Mouse (Mus musculus) cerebral cortex, adult 2 months (tissue): ENCODE data around the gene Was.

ENCODE experiments used
- WGBS: fragments of 180-500 bp; shearing (Covaris S2); methylation state at CpG from one replicate; pipeline ENCODE4 v1.1.7; 2018; 5-methylcytosine and 5-hydroxymethylcytosine counted together

Was gene

GRCm38 (mm10) chrX:8090346-8090953 lies at the start of gene Was:
Gene Was (minus strand): TSS chrX:8090498.
- 79% methylated on average over 12 of the region's 14 CpGs for WGBS

GRCm38 (mm10) chrX:8139480-8139879 lies 49.2 kb upstream of the Was start:
- 55% methylated on average over 1 of the region's 1 CpGs for WGBS

- 38% methylated on average over 2 of the region's 2 CpGs for WGBS
These were observed 45.6 kb upstream of the Was start for GRCm38 (mm10) chrX:8135886-8136285.

GRCm38 (mm10) chrX:8132017-8132976 lies 42.0 kb upstream of the Was start, which contains the start of gene Wdr13:
Gene Wdr13 (minus strand): TSS chrX:8132892.
- 5% methylated on average over 39 of the region's 40 CpGs for WGBS

- WGBS, result 92% methylated on average over 17 of the region's 17 CpGs
These were observed 41.1 kb upstream of the Was start for GRCm38 (mm10) chrX:8131393-8131792.

- WGBS, result 68% methylated on average over 7 of the region's 7 CpGs
These were observed 34.9 kb upstream of the Was start for GRCm38 (mm10) chrX:8125235-8125634.

GRCm38 (mm10) chrX:8123821-8124470 lies 33.6 kb upstream of the Was start:
- WGBS, result 77% methylated on average over 6 of the region's 6 CpGs

- 65% methylated on average over 4 of the region's 4 CpGs for WGBS
These were observed 25.0 kb upstream of the Was start for GRCm38 (mm10) chrX:8115275-8115674.

GRCm38 (mm10) chrX:8105019-8105418 lies 14.7 kb upstream of the Was start:
- WGBS, result 91% methylated on average over 3 of the region's 3 CpGs

GRCm38 (mm10) chrX:8102213-8102668 lies 11.9 kb upstream of the Was start:
- WGBS, result 63% methylated on average over 7 of the region's 7 CpGs

- 6% methylated on average over 3 of the region's 3 CpGs for WGBS
These were observed 10.7 kb upstream of the Was start for GRCm38 (mm10) chrX:8101017-8101416.

- 54% methylated on average over 4 of the region's 4 CpGs for WGBS
These were observed 9.1 kb upstream of the Was start for GRCm38 (mm10) chrX:8099435-8099834.

GRCm38 (mm10) chrX:8096787-8097242 lies 6.5 kb upstream of the Was start:
- WGBS, result 5% methylated on average over 17 of the region's 19 CpGs

- WGBS, result 2% methylated on average over 11 of the region's 48 CpGs
These were observed 5.9 kb upstream of the Was start for GRCm38 (mm10) chrX:8096068-8096786.

GRCm38 (mm10) chrX:8095546-8095945 lies 5.2 kb upstream of the Was start:
- WGBS, result 72% methylated on average over 10 of the region's 10 CpGs

- 76% methylated on average over 4 of the region's 5 CpGs for WGBS
These were observed 653 bp upstream of the Was start for GRCm38 (mm10) chrX:8090954-8091347.

GRCm38 (mm10) chrX:8089746-8090145 lies 552 bp downstream of the Was start:
- 81% methylated on average over 3 of the region's 3 CpGs for WGBS

- 87% methylated on average over 8 of the region's 8 CpGs for WGBS
These were observed 4.7 kb downstream of the Was start for GRCm38 (mm10) chrX:8085611-8086010.

GRCm38 (mm10) chrX:8084771-8085259 lies 5.5 kb downstream of the Was start:
- WGBS, result 90% methylated on average over 6 of the region's 6 CpGs

- 20% methylated on average over 3 of the region's 3 CpGs for WGBS
These were observed 15.2 kb downstream of the Was start for GRCm38 (mm10) chrX:8075104-8075503.

- WGBS, result under 1% methylated on average over 46 of the region's 46 CpGs
These were observed 15.8 kb downstream of the Was start, which contains the start of gene Suv39h1 for GRCm38 (mm10) chrX:8074430-8075014. Gene Suv39h1 (minus strand): TSS chrX:8074760.
